Mouse (Mus musculus) kidney, postnatal 25 days (tissue): ENCODE measurements at regions not wholly inside any gene's neighbourhood (a gene's known extent, or its start where the extent isn't known, plus 50 kb on each side); places are given as distances from the start of the nearest gene placed in this dataset.
"Not testable (repeated sequence)": the region's sequence is repeated elsewhere in the genome, so short reads cannot be mapped to it uniquely, and the experiment has no call there.

Experiments
- DNase-seq, 2 experiments: peaks; one replicate each; pipeline ENCODE4 v3.0.0; 2021; ENCODE audit warnings: mixed read lengths in 2 of 2

DNA sequence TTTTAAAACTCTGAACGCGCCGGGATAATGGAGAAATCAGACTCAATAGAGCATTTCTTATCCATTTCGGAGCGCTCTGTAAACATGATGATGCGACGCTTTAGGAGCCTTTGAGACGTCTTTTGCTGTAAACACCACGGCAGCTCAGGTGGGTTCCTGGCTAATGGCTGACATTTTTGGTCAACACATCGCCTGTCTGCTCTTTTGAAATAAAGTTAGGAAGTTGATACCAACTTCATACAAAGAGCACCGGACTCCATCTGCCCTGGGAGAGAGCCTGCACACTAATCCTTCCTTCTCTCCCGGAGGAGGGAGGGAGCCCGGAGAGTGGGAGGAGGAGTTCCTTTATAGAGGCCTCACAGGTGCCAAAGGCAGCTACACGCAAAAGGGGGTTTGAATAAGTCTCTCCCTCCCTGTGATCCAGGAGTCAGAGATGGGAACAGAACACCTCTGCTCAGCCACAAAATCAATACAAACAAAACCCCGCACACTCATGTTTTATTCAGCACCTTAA is 63.8 kb upstream of the Srsf6 start:
- no peak for DNase-seq

DNA sequence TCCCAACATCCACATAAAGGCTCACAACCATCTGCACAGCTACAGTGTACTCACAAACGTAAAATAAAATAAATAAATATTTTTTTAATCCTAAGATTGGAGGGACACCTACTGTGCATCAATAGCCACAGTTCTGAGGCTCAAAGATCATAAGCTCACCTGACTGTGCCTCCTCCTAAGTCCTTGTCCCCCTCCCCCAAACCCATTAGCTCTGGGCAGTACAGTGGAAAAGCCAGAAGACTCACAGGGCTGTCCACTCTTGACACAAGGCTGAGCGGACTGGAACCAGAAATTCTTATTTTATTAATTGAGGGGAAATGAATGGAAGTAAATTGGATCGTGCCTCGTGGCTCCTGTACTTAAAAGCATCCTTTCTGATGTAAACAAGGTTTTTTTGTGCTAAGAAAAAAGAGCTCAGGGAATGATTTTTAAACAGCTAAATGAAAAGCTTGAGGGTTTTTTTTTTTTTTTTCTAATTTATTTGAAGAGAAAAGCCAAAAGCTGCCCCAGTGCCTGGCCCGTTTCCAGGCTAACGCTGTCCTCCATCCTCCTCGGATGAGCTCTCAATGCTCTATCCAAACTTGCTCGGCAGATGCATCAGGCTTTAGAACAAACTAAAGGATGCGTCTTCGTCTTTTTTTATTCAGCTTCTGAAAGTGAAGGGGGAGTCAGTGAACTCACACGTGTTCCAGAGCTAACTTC is 64.6 kb upstream of the Srsf6 start:
- DNase-seq: no peak

- peak; percentile 89 to 91 for DNase-seq
These were observed 66.8 kb upstream of the Srsf6 start for GRCm38 (mm10) chr2:162864571-162864970.

DNA sequence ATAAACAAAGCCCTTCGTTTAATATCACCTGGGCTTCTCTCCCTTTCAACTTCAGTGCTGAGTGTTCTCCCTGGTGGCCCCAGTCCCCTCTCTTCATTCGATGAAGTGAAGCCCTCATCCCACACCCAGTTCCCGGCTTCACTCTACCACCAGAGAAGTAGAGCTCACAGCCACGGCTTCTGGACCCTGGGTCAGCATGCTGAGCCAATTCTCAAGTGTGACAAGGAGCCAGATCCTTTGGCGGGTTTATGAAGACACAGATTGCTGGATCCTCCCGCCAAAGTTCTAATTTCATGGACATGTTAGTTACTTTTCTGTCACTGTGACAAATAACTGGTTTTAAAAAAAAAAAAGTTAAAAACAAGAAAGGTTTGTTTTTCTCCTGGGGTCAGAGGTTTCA is 76.7 kb upstream of the Srsf6 start:
- no peak for DNase-seq

DNA sequence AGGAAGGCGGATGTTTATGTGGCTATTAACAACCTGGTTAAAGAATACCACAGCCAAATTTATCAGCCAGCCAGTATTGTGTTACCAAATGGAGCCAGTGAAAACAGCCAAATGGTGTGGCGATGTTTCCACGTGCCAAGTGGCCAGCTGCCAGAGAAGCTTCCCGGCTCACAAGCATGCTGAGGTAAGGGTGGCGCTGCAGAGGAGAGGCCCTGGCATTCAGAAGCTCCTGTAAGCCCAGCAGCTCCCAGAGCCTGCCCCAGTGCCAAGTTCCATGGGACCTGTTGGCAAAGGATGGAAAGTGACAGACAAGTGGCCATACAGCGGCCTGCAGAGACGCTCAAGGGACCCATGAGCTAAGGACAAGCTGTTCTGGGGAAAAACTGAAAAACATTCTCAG is 77.8 kb upstream of the Srsf6 start:
- DNase-seq: peak; percentile 74 to 78

- DNase-seq: not testable (repeated sequence)
These were observed 89.6 kb upstream of the Srsf6 start for GRCm38 (mm10) chr2:162841761-162842160.

GRCm38 (mm10) chr2:162837776-162838175 is 93.6 kb upstream of the Srsf6 start:
- DNase-seq: no peak

DNA sequence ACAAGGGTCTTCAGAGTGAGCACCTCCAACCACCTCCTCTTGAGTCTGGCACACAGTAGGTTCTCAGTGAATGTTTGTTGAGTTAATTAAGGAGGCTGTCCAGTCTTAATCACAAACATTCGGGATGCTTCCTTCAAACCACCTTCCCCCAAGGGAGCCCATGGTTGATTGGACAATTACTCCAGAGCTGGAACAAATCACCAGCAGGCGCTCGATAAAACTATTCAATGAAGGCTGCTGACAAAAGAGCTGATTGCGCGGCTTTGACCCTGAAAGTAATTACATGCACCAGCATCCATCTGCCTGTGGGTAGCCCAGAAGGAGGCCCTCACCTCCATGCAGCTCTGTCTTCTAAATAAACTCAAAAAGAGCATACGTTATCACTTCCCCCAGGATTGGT is 97.6 kb upstream of the Srsf6 start:
- no peak for DNase-seq

- DNase-seq: peak in 1 of 2 experiments; percentile 5
These were observed 112.5 kb upstream of the Srsf6 start for GRCm38 (mm10) chr2:162818787-162819186.

DNA sequence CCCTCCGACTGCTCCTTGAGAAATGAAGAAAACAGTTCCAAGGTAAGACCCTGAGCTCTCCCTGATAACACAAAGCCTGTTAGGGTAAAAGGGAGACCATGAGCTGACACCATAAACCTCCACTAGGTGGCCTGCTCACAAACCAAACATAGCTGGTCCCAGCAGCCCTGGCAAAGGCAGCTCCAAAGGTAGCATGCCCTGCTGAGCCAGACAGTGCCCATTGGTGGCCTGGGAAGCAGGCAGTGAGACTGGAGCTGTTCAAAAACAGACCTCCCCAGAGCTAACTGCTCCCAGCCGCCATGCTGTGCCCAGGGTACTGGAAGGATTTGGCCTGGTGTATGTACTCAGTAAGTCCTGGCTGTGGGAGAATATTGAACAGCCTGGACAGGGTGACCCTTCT is 117.1 kb upstream of the Srsf6 start:
- peak; percentile 59 to 72 for DNase-seq

GRCm38 (mm10) chr2:162807747-162808146 is 123.6 kb upstream of the Srsf6 start:
- DNase-seq: no peak

DNA sequence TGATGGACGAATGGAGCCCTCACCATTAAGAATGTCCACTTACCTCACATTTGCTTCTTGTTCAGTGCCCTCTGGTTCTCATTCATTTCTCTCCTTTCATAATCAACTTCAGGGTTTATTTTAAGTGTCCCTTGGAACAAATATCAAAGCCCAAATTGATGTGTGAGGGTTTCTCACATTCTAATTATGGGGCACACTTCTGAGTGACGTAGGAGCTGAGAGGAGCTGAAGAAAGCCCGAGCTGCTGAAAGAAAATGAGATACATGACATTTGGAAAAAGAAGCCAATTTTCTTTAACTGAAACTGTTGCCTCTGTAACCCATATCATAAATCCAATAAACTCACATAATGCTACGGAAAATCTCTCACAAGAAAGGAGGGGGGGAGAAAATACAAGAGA is 134.8 kb upstream of the Srsf6 start:
- DNase-seq: no peak

DNA sequence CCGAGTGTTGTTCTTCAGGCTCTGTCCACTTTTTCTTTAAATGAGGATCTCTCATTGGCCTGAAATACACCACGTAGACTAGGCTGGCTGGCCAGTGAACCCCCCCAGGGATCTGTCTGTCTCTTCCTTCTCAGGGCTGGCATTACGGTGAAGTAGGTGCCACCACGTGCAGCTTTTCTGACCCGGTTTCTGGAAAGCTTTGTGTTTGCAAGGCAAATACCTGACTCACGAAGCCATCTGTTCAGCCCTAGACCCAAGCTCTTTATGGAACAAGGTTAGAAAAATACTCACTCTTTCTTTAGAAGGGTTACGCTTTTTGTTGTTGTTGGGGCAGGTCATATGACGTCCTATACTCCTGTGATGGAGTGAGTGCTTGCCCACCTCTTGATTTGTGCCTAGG is 133.3 kb upstream of the Ptprt start:
- DNase-seq: no peak

- DNase-seq: peak in 1 of 2 experiments; percentile 3
These were observed 130.6 kb upstream of the Ptprt start for GRCm38 (mm10) chr2:162791374-162792098.

- no peak for DNase-seq
These were observed 123.3 kb upstream of the Ptprt start for GRCm38 (mm10) chr2:162784176-162784813.

- no peak for DNase-seq
These were observed 120.7 kb upstream of the Ptprt start for GRCm38 (mm10) chr2:162781599-162781998.

DNA sequence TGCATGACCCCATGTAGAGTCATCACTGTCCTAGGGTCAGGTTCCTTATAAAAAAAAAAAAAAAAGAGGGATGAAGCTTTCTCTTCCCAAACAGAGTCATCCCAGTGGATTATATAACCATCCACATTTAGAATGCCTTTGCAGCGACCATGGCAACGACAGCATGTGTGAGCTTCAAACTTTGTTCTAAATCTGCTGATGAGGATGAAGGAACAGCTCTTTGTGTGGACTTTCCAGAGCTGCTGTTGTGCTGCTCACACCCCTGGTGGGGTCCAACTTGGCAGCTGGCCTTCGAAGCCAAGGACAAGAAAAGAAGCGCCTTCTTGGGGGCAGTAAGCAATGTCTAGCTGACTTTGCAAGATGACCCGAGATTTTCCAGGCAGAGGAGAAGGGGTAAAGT is 115.6 kb upstream of the Ptprt start:
- DNase-seq: no peak

GRCm38 (mm10) chr2:162772520-162772919 is 111.6 kb upstream of the Ptprt start:
- DNase-seq: no peak

- no peak for DNase-seq
These were observed 108.9 kb upstream of the Ptprt start for GRCm38 (mm10) chr2:162769711-162770428.

GRCm38 (mm10) chr2:162764059-162764458 is 103.1 kb upstream of the Ptprt start:
- no peak for DNase-seq

GRCm38 (mm10) chr2:162740523-162740922 is 79.6 kb upstream of the Ptprt start:
- DNase-seq: no peak

DNA sequence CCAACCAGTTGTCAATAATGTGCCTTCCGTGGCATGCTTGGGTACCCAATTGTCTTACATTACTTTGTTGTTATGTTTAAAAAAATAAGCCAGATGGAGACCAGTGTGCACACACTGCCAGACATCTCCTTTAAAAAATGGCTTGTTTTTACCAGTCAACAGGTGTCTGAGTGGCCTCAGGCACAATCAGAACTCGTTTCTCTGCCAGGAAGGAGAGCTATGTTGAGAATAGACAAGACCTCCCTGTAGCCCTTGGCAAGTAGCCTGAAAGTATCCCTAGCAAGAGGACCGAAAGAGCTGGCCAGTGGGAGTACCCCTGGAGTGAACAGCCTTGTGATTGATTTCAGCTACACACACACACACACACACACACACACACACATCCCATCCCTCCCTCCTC is 74.8 kb upstream of the Ptprt start:
- no peak for DNase-seq

GRCm38 (mm10) chr2:162734286-162734685 is 73.3 kb upstream of the Ptprt start:
- DNase-seq: no peak
